Mouse (Mus musculus): ENCODE data around the gene Flnb. TPM values are rescaled to one million over a fixed set of nuclear protein-coding genes. Genes with fewer than 3 reads are reported as not detected.

Gene Flnb
- polyA plus RNA-seq, 1 experiment from 2014 or later = 7.2 TPM

GRCm38 (mm10) chr14:7850913-7851312 is 33.2 kb downstream of the Flnb start:
- Histone ChIP-seq H3K9ac (ENCODE audit: low read depth, low read length) (no peak overlapping the region), H3K27me3 (replicated peaks; ENCODE audit: control insufficient read depth, insufficient read depth, low read length) (no peaks in the 10 kb centered on the region), H3K9me3 (ENCODE audit: control insufficient read depth) (no peaks in the 10 kb centered on the region), H3K4me1 (replicated peaks; ENCODE audit: control insufficient read depth, insufficient read depth, low read length) (peaks cover 17% of the 10 kb centered on the region; the same call in 1 of the 2 replicates), H3K27ac (ENCODE audit: low read depth, low read length) (peak overlapping the region; percentile 41; the same call in 1 of the 2 replicates), H3K4me2 (replicated peaks; ENCODE audit: low read depth) (no peak overlapping the region), H3K4me3 (ENCODE audit: low read depth, low read length) (no peak overlapping the region), H3K36me3 (ENCODE audit: control insufficient read depth, insufficient read depth) (no peaks in the 10 kb centered on the region)
- no peak for ATAC-seq
- WGBS = 39% methylated on average over 3 of the region's 3 CpGs
- no peak for TF ChIP-seq CTCF (IDR thresholded peaks at IDR 0.05; ENCODE audit: low read depth)

DNA sequence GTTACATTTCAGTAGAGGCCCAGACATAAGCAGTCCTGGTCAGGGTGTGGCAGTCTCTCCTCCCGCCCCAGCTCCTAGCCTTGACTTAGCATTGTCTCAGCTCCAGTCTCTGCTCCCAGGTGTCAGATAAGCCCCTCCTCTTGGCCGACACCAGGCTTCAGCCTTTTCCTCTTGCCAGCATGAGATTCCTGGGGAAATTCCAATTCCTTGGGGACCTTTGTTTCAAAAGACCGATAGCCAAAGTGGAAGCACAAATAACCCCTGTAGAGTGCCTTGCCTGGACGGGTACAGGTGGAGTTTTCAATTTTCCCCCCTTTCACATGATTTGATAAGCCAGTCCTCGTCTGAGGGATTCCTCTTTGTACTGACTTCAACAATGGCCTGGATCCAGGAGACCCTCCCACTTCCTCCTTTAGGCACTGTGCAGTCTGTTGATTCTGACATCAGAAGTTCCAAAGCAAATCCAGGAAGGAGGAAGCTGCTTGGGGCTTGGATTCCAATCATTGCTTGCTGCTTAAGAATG is 33.8 kb downstream of the Flnb start:
- no peaks in the 10 kb centered on the region for H3K9me3 ChIP-seq (ENCODE audit: control insufficient read depth)
- no peaks in the 10 kb centered on the region for H3K36me3 ChIP-seq (ENCODE audit: control insufficient read depth, insufficient read depth)
- no peak overlapping the region for H3K9ac ChIP-seq (ENCODE audit: low read depth, low read length)
- WGBS = 12% methylated on average over 5 of the region's 5 CpGs
- H3K4me1 ChIP-seq (replicated peaks; ENCODE audit: control insufficient read depth, insufficient read depth, low read length) = peaks cover 17% of the 10 kb centered on the region; the same call in 1 of the 2 replicates
- no peak overlapping the region for H3K4me3 ChIP-seq (ENCODE audit: low read depth, low read length)
- TF ChIP-seq CTCF (IDR thresholded peaks at IDR 0.05; ENCODE audit: low read depth) = no peak
- H3K4me2 ChIP-seq (replicated peaks; ENCODE audit: low read depth) = peak overlapping the region; percentile 35; the same call in 1 of the 2 replicates
- no peaks in the 10 kb centered on the region for H3K27me3 ChIP-seq (replicated peaks; ENCODE audit: control insufficient read depth, insufficient read depth, low read length)
- ATAC-seq = peak; percentile 68
- peak overlapping the region; percentile 41; the same call in 1 of the 2 replicates for H3K27ac ChIP-seq (ENCODE audit: low read depth, low read length)

GRCm38 (mm10) chr14:7853691-7854090 is 35.9 kb downstream of the Flnb start:
- Histone ChIP-seq H3K4me2 (replicated peaks; ENCODE audit: low read depth) (peak overlapping the region; percentile 41), H3K36me3 (ENCODE audit: control insufficient read depth, insufficient read depth) (no peaks in the 10 kb centered on the region), H3K9ac (ENCODE audit: low read depth, low read length) (no peak overlapping the region), H3K4me3 (ENCODE audit: low read depth, low read length) (no peak overlapping the region), H3K9me3 (ENCODE audit: control insufficient read depth) (no peaks in the 10 kb centered on the region), H3K4me1 (replicated peaks; ENCODE audit: control insufficient read depth, insufficient read depth, low read length) (peaks cover 14% of the 10 kb centered on the region; the same call in 1 of the 2 replicates), H3K27me3 (replicated peaks; ENCODE audit: control insufficient read depth, insufficient read depth, low read length) (no peaks in the 10 kb centered on the region), H3K27ac (ENCODE audit: low read depth, low read length) (peak overlapping the region; percentile 41; the same call in 1 of the 2 replicates)
- 5% methylated on average over 11 of the region's 11 CpGs for WGBS
- TF ChIP-seq CTCF (IDR thresholded peaks at IDR 0.05; ENCODE audit: low read depth) = no peak
- peak; percentile 61 for ATAC-seq

- no peak overlapping the region for H3K27ac ChIP-seq (ENCODE audit: low read depth, low read length)
Measured at GRCm38 (mm10) chr14:7854366-7854765, 36.6 kb downstream of the Flnb start.

DNA sequence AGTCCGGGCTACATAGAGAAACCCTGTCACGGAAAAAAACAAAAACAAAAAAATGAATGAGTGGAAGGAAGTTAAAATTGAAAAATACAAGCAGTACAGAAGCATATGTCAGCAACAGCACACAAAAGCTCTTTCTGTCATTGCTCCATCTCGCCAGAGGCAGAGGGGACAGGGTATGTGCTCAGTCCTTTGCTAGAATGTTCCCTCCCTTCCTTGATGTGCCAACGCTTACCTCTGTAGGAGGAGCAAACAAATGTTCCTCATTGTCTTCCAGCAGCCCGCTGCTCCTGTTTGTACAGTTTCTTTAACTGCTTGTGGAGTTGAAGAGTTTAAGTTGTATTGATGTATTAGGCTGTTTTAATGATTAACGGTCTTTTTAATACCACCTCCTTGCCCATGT is 37.3 kb downstream of the Flnb start:
- Histone ChIP-seq H3K9ac (ENCODE audit: low read depth, low read length) (no peak overlapping the region), H3K4me3 (ENCODE audit: low read depth, low read length) (no peak overlapping the region), H3K4me2 (replicated peaks; ENCODE audit: low read depth) (no peak overlapping the region), H3K27ac (ENCODE audit: low read depth, low read length) (no peak overlapping the region), H3K36me3 (ENCODE audit: control insufficient read depth, insufficient read depth) (no peaks in the 10 kb centered on the region), H3K27me3 (replicated peaks; ENCODE audit: control insufficient read depth, insufficient read depth, low read length) (no peaks in the 10 kb centered on the region), H3K4me1 (replicated peaks; ENCODE audit: control insufficient read depth, insufficient read depth, low read length) (peaks cover 14% of the 10 kb centered on the region; the same call in 1 of the 2 replicates), H3K9me3 (ENCODE audit: control insufficient read depth) (no peaks in the 10 kb centered on the region)
- WGBS = 64% methylated on average over 6 of the region's 6 CpGs
- no peak for ATAC-seq
- TF ChIP-seq CTCF (IDR thresholded peaks at IDR 0.05; ENCODE audit: low read depth) = no peak

More at GRCm38 (mm10) chr14:7854366-7854765, 36.6 kb downstream of the Flnb start:
- WGBS = 65% methylated on average over 6 of the region's 6 CpGs
- no peak overlapping the region for H3K9ac ChIP-seq (ENCODE audit: low read depth, low read length)
- TF ChIP-seq CTCF (IDR thresholded peaks at IDR 0.05; ENCODE audit: low read depth) = no peak
- no peaks in the 10 kb centered on the region for H3K36me3 ChIP-seq (ENCODE audit: control insufficient read depth, insufficient read depth)
- H3K9me3 ChIP-seq (ENCODE audit: control insufficient read depth) = no peaks in the 10 kb centered on the region
- no peak for ATAC-seq
- no peak overlapping the region for H3K4me2 ChIP-seq (replicated peaks; ENCODE audit: low read depth)
- H3K4me3 ChIP-seq (ENCODE audit: low read depth, low read length) = no peak overlapping the region
- peaks cover 14% of the 10 kb centered on the region; the same call in 1 of the 2 replicates for H3K4me1 ChIP-seq (replicated peaks; ENCODE audit: control insufficient read depth, insufficient read depth, low read length)
- H3K27me3 ChIP-seq (replicated peaks; ENCODE audit: control insufficient read depth, insufficient read depth, low read length) = no peaks in the 10 kb centered on the region

DNA sequence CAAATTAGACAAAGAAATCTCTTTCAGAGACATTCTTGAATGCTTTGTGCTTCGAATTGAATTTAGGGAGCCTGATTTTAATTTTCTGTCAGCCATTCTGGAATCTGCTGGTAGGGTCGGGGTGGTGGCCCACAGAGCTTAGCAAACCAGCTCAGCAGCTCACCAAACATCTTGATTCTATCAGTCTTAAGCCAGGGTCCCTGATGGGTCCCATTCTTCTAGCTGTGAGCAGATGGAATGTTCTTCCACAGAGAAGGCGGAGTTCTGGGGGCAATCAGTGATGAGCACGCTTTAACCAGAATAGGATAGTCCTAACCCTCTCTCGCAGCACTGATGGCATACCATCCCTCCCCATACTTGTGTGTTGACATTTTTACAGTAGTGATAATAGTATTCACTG is 37.7 kb downstream of the Flnb start:
- Histone ChIP-seq H3K9me3 (ENCODE audit: control insufficient read depth) (no peaks in the 10 kb centered on the region), H3K27me3 (replicated peaks; ENCODE audit: control insufficient read depth, insufficient read depth, low read length) (no peaks in the 10 kb centered on the region), H3K9ac (ENCODE audit: low read depth, low read length) (no peak overlapping the region), H3K4me3 (ENCODE audit: low read depth, low read length) (no peak overlapping the region), H3K27ac (ENCODE audit: low read depth, low read length) (no peak overlapping the region), H3K36me3 (ENCODE audit: control insufficient read depth, insufficient read depth) (no peaks in the 10 kb centered on the region), H3K4me2 (replicated peaks; ENCODE audit: low read depth) (no peak overlapping the region), H3K4me1 (replicated peaks; ENCODE audit: control insufficient read depth, insufficient read depth, low read length) (peaks cover 14% of the 10 kb centered on the region; the same call in 1 of the 2 replicates)
- no peak for TF ChIP-seq CTCF (IDR thresholded peaks at IDR 0.05; ENCODE audit: low read depth)
- ATAC-seq = no peak
- 70% methylated on average over 5 of the region's 5 CpGs for WGBS

Data from intestine, postnatal 0 days (tissue).